Mouse (Mus musculus) embryonic stem cell, embryonic (primary cell): ENCODE data around the gene Dusp3.

Experiments used
- CTCF ChIA-PET, 4 experiments: fragments of 300-600 bp in 2 of 4; fragments of 350-600 bp in 2 of 4; sonication (Branson Sonifier 250); formaldehyde crosslinking; loops; one replicate each; lab custom pipeline; 2022; ENCODE audit warnings: inconsistent platforms in 2 of 4; lab: Charles Lee
- POLR2A ChIA-PET, 4 experiments: fragments of 300-600 bp in 2 of 4; fragments of 350-600 bp in 2 of 4; sonication (Branson Sonifier 250); formaldehyde crosslinking; loops; one replicate each; lab custom pipeline; 2022; ENCODE audit warnings: antibody characterized with exemption in 4 of 4, inconsistent platforms in 1 of 4; lab: Charles Lee

Gene Dusp3

GRCm38 (mm10) chr11:101994100-101994499, 7.3 kb upstream of the Dusp3 start:
- POLR2A ChIA-PET, result interaction anchor here in 3 of 4 experiments (0.6 to 2.3 kb wide), 4 partner anchors 8 to 329 kb away, joined by 3 to 7 read pairs (median 4); partner anchors contain the start of genes Cfap97d1 (in 2 of the 3), Arl4d (in 1 of the 3) and Dusp3 (in 1 of the 3)
- CTCF ChIA-PET, result interaction anchor here in 1 of 4 experiments (2.2 kb wide), 1 partner anchor 47 kb away, joined by 7 read pairs; the partner anchor contains the start of gene Cd300lg

GRCm38 (mm10) chr11:101992411-101992810, 5.6 kb upstream of the Dusp3 start:
- POLR2A ChIA-PET, result interaction anchor here in 1 of 4 experiments (1.1 kb wide), 1 partner anchor 9 kb away, joined by 3 read pairs; no protein-coding TSS in a partner anchor
- CTCF ChIA-PET, result interaction anchor here in 1 of 4 experiments (1.4 kb wide), 1 partner anchor 61 kb away, joined by 3 read pairs; no protein-coding TSS in a partner anchor

- ChIA-PET CTCF (interaction anchor here (0.7 to 2.0 kb wide), 7 partner anchors 23 to 589 kb away, joined by 3 to 6 read pairs (median 3); no protein-coding TSS in a partner anchor), POLR2A (interaction anchor here in 1 of 4 experiments (1.1 kb wide), 1 partner anchor 8 kb away, joined by 3 read pairs; no protein-coding TSS in a partner anchor)
Measured at GRCm38 (mm10) chr11:101991813-101992212, 5.0 kb upstream of the Dusp3 start.

GRCm38 (mm10) chr11:101990244-101990643, 3.4 kb upstream of the Dusp3 start:
- CTCF ChIA-PET, result interaction anchor here in 2 of 4 experiments (0.6 to 2.4 kb wide), 6 partner anchors 15 to 1203 kb away, joined by 4 to 11 read pairs (median 4); no protein-coding TSS in a partner anchor
- POLR2A ChIA-PET, result interaction anchor here in 2 of 4 experiments (0.5 to 1.5 kb wide), 5 partner anchors 10 to 265 kb away, joined by 3 to 4 read pairs (median 4); no protein-coding TSS in a partner anchor

- POLR2A ChIA-PET, result interaction anchor here in 3 of 4 experiments (0.8 to 4.0 kb wide), 17 partner anchors 9 to 327 kb away, joined by 3 to 37 read pairs (median 3); no protein-coding TSS in a partner anchor
- CTCF ChIA-PET, result interaction anchor here (0.5 to 6.5 kb wide), 60 partner anchors 9 to 318 kb away, joined by 3 to 84 read pairs (median 4); partner anchors contain the start of genes Cd300lg (in 3 of the 4), Tmem101 (in 2 of the 4), BC030867 (in 1 of the 4) and Pyy (in 1 of the 4)
Measured at GRCm38 (mm10) chr11:101985990-101986389, 823 bp downstream of the Dusp3 start.

GRCm38 (mm10) chr11:101985450-101985849, 1.4 kb downstream of the Dusp3 start:
- CTCF ChIA-PET, result interaction anchor here (0.5 to 6.5 kb wide), 58 partner anchors 8 to 317 kb away, joined by 3 to 84 read pairs (median 4); partner anchors contain the start of genes Cd300lg (in 3 of the 4), BC030867 (in 1 of the 4), Pyy (in 1 of the 4) and Sost (in 1 of the 4)
- POLR2A ChIA-PET, result interaction anchor here in 3 of 4 experiments (0.8 to 4.0 kb wide), 20 partner anchors 10 to 327 kb away, joined by 3 to 37 read pairs (median 4); partner anchors contain the start of genes BC030867 (in 1 of the 3), Cd300lg (in 1 of the 3) and Etv4 (in 1 of the 3)

GRCm38 (mm10) chr11:101984054-101985025, 2.5 kb downstream of the Dusp3 start, which contains the start of gene Cfap97d1:
Cfap97d1 (plus strand) TSS chr11:101984279.
- ChIA-PET POLR2A (interaction anchor here (0.5 to 4.0 kb wide), 66 partner anchors 8 to 640 kb away, joined by 3 to 37 read pairs (median 4); partner anchors contain the start of genes BC030867 (in 2 of the 4), Etv4 (in 2 of the 4), Cd300lg (in 1 of the 4) and G6pc3 (in 1 of the 4)), CTCF (interaction anchor here (0.5 to 6.5 kb wide), 40 partner anchors 9 to 682 kb away, joined by 3 to 84 read pairs (median 4); partner anchors contain the start of genes Cd300lg (in 2 of the 4), BC030867 (in 1 of the 4), Becn1 (in 1 of the 4) and Tmub2 (in 1 of the 4))

GRCm38 (mm10) chr11:101983431-101983921, 3.3 kb downstream of the Dusp3 start:
- CTCF ChIA-PET, result interaction anchor here (0.5 to 6.5 kb wide), 32 partner anchors 8 to 325 kb away, joined by 3 to 84 read pairs (median 4); partner anchors contain the start of genes BC030867 (in 1 of the 4) and Cd300lg (in 1 of the 4)
- POLR2A ChIA-PET, result interaction anchor here in 3 of 4 experiments (0.6 to 4.0 kb wide), 49 partner anchors 8 to 455 kb away, joined by 3 to 37 read pairs (median 4); partner anchors contain the start of genes BC030867 (in 1 of the 3), Cd300lg (in 1 of the 3), Etv4 (in 1 of the 3) and Lsm12 (in 1 of the 3)

GRCm38 (mm10) chr11:101982981-101983411, 3.8 kb downstream of the Dusp3 start:
- POLR2A ChIA-PET, result interaction anchor here in 3 of 4 experiments (0.5 to 3.7 kb wide), 23 partner anchors 8 to 1825 kb away, joined by 3 to 37 read pairs (median 4); partner anchors contain the start of genes Cd300lg (in 1 of the 3), Etv4 (in 1 of the 3) and Sost (in 1 of the 3)
- CTCF ChIA-PET, result interaction anchor here (0.5 to 6.5 kb wide), 19 partner anchors 8 to 326 kb away, joined by 3 to 84 read pairs (median 4); partner anchors contain the start of gene Cd300lg (in 1 of the 4)

GRCm38 (mm10) chr11:101981850-101982249, 5.0 kb downstream of the Dusp3 start:
- ChIA-PET POLR2A (no interaction called here), CTCF (interaction anchor here in 2 of 4 experiments (0.6 to 5.9 kb wide), 6 partner anchors 13 to 105 kb away, joined by 3 to 32 read pairs (median 4); no protein-coding TSS in a partner anchor)

- CTCF ChIA-PET, result interaction anchor here (0.5 to 2.5 kb wide), 5 partner anchors 12 to 461 kb away, joined by 3 to 6 read pairs (median 4); no protein-coding TSS in a partner anchor
- POLR2A ChIA-PET, result interaction anchor here in 2 of 4 experiments (0.6 to 1.6 kb wide), 4 partner anchors 17 to 346 kb away, joined by 3 read pairs; no protein-coding TSS in a partner anchor
Measured at GRCm38 (mm10) chr11:101980603-101981157, 6.1 kb downstream of the Dusp3 start.

GRCm38 (mm10) chr11:101979140-101979539, 7.7 kb downstream of the Dusp3 start:
- POLR2A ChIA-PET, result interaction anchor here in 2 of 4 experiments (0.6 to 0.7 kb wide), 3 partner anchors 16 to 1786 kb away, joined by 3 read pairs; no protein-coding TSS in a partner anchor
- CTCF ChIA-PET, result interaction anchor here in 1 of 4 experiments (0.6 kb wide), 1 partner anchor 270 kb away, joined by 3 read pairs; the partner anchor contains the start of gene BC030867

- CTCF ChIA-PET, result interaction anchor here (0.7 to 2.2 kb wide), 8 partner anchors 8 to 190 kb away, joined by 3 to 6 read pairs (median 4); no protein-coding TSS in a partner anchor
Measured at GRCm38 (mm10) chr11:101976949-101977348, 9.9 kb downstream of the Dusp3 start.

GRCm38 (mm10) chr11:101974923-101975322, 11.9 kb downstream of the Dusp3 start:
- POLR2A ChIA-PET, result interaction anchor here in 3 of 4 experiments (0.6 to 2.0 kb wide), 10 partner anchors 8 to 317 kb away, joined by 3 to 20 read pairs (median 3); partner anchors contain the start of gene Cfap97d1 (in 2 of the 3)
- CTCF ChIA-PET, result interaction anchor here (0.6 to 2.3 kb wide), 58 partner anchors 8 to 1033 kb away, joined by 3 to 14 read pairs (median 4); partner anchors contain the start of genes Cfap97d1 (in 3 of the 4), Dusp3 (in 1 of the 4), Mpp2 (in 1 of the 4) and Sost (in 1 of the 4)

More at GRCm38 (mm10) chr11:101976949-101977348, 9.9 kb downstream of the Dusp3 start:
- POLR2A ChIA-PET, result interaction anchor here in 2 of 4 experiments (0.6 to 0.7 kb wide), 3 partner anchors 13 to 469 kb away, joined by 3 to 4 read pairs (median 4); no protein-coding TSS in a partner anchor

GRCm38 (mm10) chr11:101974181-101974580, 12.6 kb downstream of the Dusp3 start:
- CTCF ChIA-PET, result interaction anchor here in 2 of 4 experiments (0.8 to 2.2 kb wide), 10 partner anchors 9 to 754 kb away, joined by 3 to 14 read pairs (median 7); partner anchors contain the start of gene Cfap97d1 (in 1 of the 2)
- POLR2A ChIA-PET, result interaction anchor here in 1 of 4 experiments (1.2 kb wide), 1 partner anchor 9 kb away, joined by 5 read pairs; no protein-coding TSS in a partner anchor
